Mouse (Mus musculus) lung, embryonic 15.5 days (tissue): ENCODE measurements around the gene N4bp3. TPM values are rescaled to one million over a fixed set of nuclear protein-coding genes. Genes with fewer than 3 reads are reported as not detected.
"Not testable (repeated sequence)": the region's sequence is repeated elsewhere in the genome, so short reads cannot be mapped to it uniquely, and the experiment has no call there.

Source experiments
- ATAC-seq: fragments of 200-750 bp; cut with Nextera tagmentation; 2 replicates; pipeline ENCODE4 v1.8.0; 2017; ENCODE audit warnings: moderate number of reproducible peaks, borderline replicate concordance; ENCODE audit not compliant: low FRiP score, low TSS enrichment; ENCODE audit errors: extremely low read depth
- H3K27ac ChIP-seq: fragments of 300-500 bp; sonication (generic); 2 replicates; pipeline ENCODE4 v1.5.1; 2015; ENCODE audit warnings: moderate library complexity, mild to moderate bottlenecking, inconsistent platforms
- H3K27me3 ChIP-seq: fragments of 300-500 bp; sonication (generic); 2 replicates; pipeline ENCODE4 v1.6.1; 2015; ENCODE audit warnings: inconsistent platforms
- H3K36me3 ChIP-seq: fragments of 300-500 bp; sonication (generic); 2 replicates; pipeline ENCODE4 v1.6.1; 2015; ENCODE audit warnings: inconsistent platforms
- H3K4me1 ChIP-seq: fragments of 300-500 bp; sonication (generic); 2 replicates; pipeline ENCODE4 v1.6.1; 2015; ENCODE audit warnings: inconsistent platforms
- H3K4me2 ChIP-seq: fragments of 300-500 bp; sonication (generic); 2 replicates; pipeline ENCODE4 v1.6.1; 2015; ENCODE audit warnings: inconsistent platforms, mild to moderate bottlenecking, moderate library complexity
- H3K4me3 ChIP-seq: fragments of 300-500 bp; sonication (generic); 2 replicates; pipeline ENCODE4 v1.5.1; 2015; ENCODE audit warnings: mild to moderate bottlenecking, inconsistent platforms
- H3K9ac ChIP-seq: fragments of 300-500 bp; sonication (generic); 2 replicates; pipeline ENCODE4 v1.6.1; 2015; ENCODE audit warnings: inconsistent platforms
- H3K9me3 ChIP-seq: fragments of 300-500 bp; sonication (generic); 2 replicates; pipeline ENCODE4 v1.6.1; 2016; ENCODE audit warnings: inconsistent platforms
- WGBS: fragments of 180-500 bp; shearing (Covaris S2); methylation state at CpG from one replicate; pipeline ENCODE4 v1.1.7; 2015; 5-methylcytosine and 5-hydroxymethylcytosine counted together
- polyA plus RNA-seq: library from polyadenylated mRNA; unstranded; fragments of >200 nt; fragmentation: Nextera tagmentation; extraction: Ambion mirVana; gene quantifications from 2 replicates; pipeline ENCODE4 v1.2.1, GENCODE M21; 2015

Gene N4bp3
- 46.2 and 46.6 TPM in 2 replicates for polyA plus RNA-seq

DNA sequence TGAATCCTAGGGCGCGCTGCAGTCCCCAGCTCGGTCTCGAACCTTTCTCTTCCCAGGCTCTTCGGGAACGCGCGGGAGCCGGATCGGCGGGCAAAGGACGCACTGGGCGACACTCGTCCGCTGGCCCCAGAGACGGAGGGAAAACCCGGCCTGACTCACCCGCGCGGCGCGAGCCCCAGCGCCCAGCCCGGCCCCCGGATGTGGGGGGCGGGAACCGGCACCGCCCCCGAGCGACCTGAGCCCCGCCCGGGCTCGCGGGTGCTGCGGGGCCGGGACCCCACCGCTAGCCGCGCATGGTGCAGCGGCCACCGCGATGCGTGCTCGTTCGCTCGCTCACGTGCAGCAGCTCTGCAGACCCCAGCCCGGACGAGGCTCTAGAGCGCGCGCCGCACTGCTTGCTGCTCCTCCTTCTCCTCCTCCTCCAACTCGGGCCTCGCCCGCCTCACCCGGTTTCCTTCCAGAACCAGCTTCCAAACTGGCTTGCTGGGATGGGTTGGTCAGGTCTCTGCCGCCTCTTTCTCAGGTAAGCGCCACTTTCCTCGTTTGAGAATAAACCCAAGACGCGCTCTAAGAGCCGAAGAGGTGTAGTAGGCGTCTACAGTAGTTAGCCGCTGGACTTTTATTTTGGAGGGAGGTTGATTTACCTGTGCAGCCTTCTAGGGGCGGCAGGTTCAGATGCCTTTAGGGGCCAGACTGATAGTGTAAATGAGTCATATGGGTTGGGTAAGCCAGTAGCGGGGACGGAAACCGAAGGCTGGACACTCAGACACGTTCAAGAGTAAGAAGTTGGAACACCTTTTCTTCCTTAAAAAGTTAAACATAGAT, at the start of gene N4bp3, which contains the start of gene D930048N14Rik:
Gene N4bp3, minus strand, starts transcription at position 152 of the 825 bp plus-strand sequence.
Gene D930048N14Rik, plus strand, starts transcription at position 264 of the 825 bp plus-strand sequence.
- ATAC-seq = peak; percentile 82
- peaks cover 27% of the 10 kb centered on the region for H3K4me1 ChIP-seq
- 2% methylated on average over 64 of the region's 70 CpGs for WGBS

DNA sequence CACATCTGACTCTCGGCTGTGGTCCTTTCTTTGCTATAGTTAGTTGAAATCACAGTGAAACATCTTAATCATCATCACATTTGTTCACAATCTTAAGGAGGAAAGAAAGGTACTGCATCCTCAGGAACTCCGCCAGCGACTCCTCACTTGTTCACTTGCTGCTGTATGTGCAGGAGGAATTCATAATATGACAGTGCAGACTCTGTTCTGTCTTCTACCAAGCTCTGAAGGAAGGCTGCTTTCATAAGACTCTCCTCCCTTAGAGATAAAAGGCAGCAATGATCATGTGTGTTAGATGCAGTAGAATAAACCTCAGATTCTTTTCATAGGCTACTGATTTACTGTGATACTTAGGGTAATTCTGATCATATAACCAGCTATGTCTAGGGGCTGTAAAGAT, 44.3 kb upstream of the N4bp3 start:
- H3K27ac ChIP-seq = no peak overlapping the region
- WGBS = 95% methylated on average over 3 of the region's 3 CpGs
- no peak overlapping the region for H3K4me3 ChIP-seq
- no peak overlapping the region for H3K4me2 ChIP-seq
- no peaks in the 10 kb centered on the region for H3K9me3 ChIP-seq
- no peak overlapping the region for H3K9ac ChIP-seq
- no peaks in the 10 kb centered on the region for H3K4me1 ChIP-seq
- peaks cover 50% of the 10 kb centered on the region for H3K36me3 ChIP-seq
- no peaks in the 10 kb centered on the region for H3K27me3 ChIP-seq
- ATAC-seq = no peak

More for the DNA sequence above, at the start of gene N4bp3, which contains the start of gene D930048N14Rik:
- Histone ChIP-seq H3K27me3 (peaks cover 3% of the 10 kb centered on the region; the same call in 1 of the 2 replicates), H3K9ac (peak within 1 kb of the TSS; percentile 66), H3K9me3 (no peaks in the 10 kb centered on the region), H3K4me2 (peak within 1 kb of the TSS; percentile 92), H3K27ac (peak within 1 kb of the TSS; percentile 66), H3K4me3 (peak within 1 kb of the TSS; percentile 65), H3K36me3 (no peaks in the 10 kb centered on the region)

DNA sequence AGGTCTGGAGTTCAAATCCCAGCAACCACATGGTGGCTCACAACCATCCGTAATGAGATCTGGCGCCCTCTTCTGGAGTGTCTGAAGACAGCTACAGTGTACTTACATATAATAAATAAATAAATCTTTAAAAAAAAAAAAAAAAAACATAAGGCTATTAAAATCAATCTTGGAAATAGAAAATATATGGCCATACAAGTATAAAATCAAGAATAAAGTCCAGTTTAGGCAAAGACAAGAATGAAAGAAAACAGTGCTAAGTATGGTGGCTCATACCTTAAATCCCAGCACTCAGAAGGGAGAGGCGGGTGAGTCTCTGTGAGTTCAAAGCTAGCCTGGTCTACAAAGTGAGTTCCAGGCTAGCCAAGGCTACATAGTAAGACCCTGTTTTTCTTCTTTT, 40.0 kb upstream of the N4bp3 start:
- H3K27me3 ChIP-seq, H3K4me2 ChIP-seq, H3K27ac ChIP-seq, H3K9me3 ChIP-seq, H3K4me3 ChIP-seq, H3K4me1 ChIP-seq, ATAC-seq, H3K9ac ChIP-seq: not testable (repeated sequence)
- 75% methylated on average over 2 of the region's 3 CpGs for WGBS
- H3K36me3 ChIP-seq = peaks cover 15% of the 10 kb centered on the region

DNA sequence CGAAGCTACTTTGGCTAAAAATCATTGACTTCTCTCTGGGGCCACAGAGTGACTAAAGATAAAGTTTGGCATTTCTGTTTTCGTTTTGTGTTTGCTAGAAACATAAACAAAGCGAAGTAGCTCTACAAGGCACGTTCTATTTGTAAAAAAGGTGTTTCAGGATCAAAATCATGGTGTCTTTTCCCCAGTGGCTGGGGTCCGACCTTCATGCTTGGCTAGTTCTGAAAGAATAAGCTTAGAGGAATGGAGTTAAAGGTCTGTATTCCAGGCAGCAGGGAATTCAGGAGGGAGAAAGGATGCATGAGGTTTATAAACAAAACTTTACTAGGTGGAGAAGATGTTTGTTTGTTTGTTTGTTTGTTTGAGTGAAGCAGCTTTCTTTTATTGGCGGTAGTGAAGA, 38.7 kb upstream of the N4bp3 start:
- WGBS = 22% methylated on average over 6 of the region's 6 CpGs

DNA sequence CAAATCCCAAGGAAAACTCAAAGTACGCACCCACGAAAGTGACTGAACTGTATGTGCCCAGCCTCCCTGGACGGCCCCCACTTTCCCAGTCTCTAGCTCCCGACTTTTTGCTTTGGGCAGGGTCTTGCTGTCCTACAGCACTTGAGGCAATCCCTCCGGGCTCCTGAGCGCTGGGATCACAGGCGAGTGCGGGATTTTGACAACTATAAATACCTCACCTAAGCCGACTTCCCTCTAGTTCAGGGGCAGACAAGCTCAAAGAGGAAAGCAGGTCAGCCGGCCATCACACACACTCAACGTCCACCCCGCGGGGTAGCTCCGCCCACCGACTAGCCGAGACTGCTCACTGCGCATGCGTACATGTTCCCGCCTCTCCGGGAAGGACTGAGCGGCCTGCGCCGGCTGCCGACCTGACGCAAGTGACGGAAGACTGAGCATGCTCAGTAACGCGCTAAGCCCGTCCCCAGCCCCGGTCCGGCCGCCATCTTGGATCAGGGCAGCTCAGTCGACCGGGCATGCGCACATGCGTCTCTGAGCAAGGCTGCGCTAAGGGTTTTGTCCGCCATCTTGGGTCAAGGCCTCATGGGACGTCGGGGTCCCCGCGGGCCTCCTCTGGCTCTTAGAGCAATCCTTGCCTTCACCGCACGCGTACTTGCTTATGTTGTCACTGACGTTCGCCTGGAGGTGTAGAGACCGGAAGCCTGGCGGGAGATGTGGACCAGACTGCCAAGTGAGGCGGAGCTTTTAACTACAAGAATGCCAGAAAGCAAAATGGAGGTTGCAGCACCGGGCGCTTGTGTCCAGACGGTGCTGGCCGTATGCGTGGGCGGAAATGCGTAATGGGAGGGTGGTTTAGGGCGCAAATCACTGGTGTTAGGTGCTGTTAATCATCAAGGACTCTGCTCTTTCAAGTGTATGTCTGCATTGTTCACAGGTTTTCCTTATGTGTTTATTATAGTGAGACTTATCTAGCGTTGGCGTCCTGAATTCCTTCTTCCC, 38.0 kb upstream of the N4bp3 start, which contains the start of gene 0610009B22Rik:
Gene 0610009B22Rik, minus strand, starts transcription at position 545 of the 999 bp plus-strand sequence.
- ATAC-seq = peak; percentile 99
- peak within 1 kb of the TSS; percentile 79 for H3K9ac ChIP-seq
- peaks cover 10% of the 10 kb centered on the region for H3K4me1 ChIP-seq
- no peaks in the 10 kb centered on the region for H3K9me3 ChIP-seq
- H3K4me3 ChIP-seq = peak within 1 kb of the TSS; percentile 74
- H3K4me2 ChIP-seq = peak within 1 kb of the TSS; percentile 73
- H3K36me3 ChIP-seq = peaks cover 16% of the 10 kb centered on the region
- H3K27ac ChIP-seq = peak within 1 kb of the TSS; percentile 99
- WGBS = under 1% methylated on average over 60 of the region's 60 CpGs
- H3K27me3 ChIP-seq = no peaks in the 10 kb centered on the region

More for the DNA sequence above, 38.7 kb upstream of the N4bp3 start:
- no peaks in the 10 kb centered on the region for H3K9me3 ChIP-seq
- peak overlapping the region; percentile 67; the same call in 1 of the 2 replicates for H3K9ac ChIP-seq
- H3K4me1 ChIP-seq = peaks cover 10% of the 10 kb centered on the region
- peaks cover 16% of the 10 kb centered on the region for H3K36me3 ChIP-seq
- H3K27ac ChIP-seq = peak overlapping the region; percentile 99
- peak overlapping the region; percentile 74 for H3K4me3 ChIP-seq
- ATAC-seq = no peak
- H3K27me3 ChIP-seq = no peaks in the 10 kb centered on the region
- peak overlapping the region; percentile 73 for H3K4me2 ChIP-seq

DNA sequence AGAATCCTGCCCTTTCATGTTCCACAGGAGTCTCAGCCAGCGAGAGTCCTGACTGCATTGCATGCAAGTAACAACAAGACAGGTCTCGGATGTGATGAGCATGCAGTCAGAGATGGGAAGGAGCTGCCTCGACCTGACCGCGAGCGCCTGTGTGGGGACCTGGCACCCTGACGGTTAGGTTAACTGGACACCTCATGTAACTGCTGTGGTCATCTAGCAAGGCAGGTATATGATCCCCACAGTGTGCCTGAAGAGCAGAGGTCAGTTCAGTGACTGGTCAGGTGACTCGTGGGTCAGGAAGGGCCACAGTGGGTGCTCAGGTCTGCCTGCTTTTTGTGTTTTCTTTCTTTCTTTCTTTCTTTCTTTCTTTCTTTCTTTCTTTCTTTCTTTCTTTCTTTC, 31.3 kb upstream of the N4bp3 start:
- H3K9ac ChIP-seq = no peak overlapping the region
- 42% methylated on average over 8 of the region's 8 CpGs for WGBS
- no peaks in the 10 kb centered on the region for H3K4me1 ChIP-seq
- no peak overlapping the region for H3K4me2 ChIP-seq
- H3K27me3 ChIP-seq = no peaks in the 10 kb centered on the region
- H3K36me3 ChIP-seq = peaks cover 9% of the 10 kb centered on the region
- H3K27ac ChIP-seq = no peak overlapping the region
- H3K9me3 ChIP-seq = no peaks in the 10 kb centered on the region
- ATAC-seq = no peak
- H3K4me3 ChIP-seq = no peak overlapping the region

DNA sequence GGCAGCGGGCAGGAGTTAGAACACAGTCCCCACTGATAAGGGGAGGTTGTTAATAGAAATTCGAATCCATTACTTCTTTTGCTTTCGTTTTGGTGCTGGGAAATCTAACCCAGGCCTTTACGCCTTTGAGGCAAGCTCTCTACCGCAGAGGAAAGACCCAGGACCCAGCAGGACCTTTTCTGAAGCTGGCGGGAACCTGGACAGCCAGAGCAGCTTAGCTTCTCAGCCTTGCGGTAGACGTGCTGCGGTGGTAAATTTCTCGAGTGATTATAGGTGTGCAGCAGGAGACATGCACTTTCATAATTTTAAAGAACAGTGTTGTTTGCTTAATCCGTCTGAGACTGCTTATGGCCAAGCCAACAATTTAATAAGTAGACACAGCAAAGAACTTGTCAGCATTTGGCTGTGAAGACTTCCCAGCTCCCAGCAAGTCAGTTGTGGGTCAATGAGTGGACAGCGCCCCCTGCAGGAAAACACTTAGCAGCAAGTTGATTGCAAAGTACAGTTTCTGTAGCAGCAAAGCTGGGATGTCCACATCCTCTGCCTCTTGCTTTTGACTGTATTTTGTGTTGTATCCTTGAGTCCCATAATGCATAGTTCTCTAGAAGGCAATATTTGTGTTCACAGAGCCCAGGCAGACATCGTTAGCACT, 30.8 kb upstream of the N4bp3 start:
- Histone ChIP-seq H3K9me3 (no peaks in the 10 kb centered on the region), H3K27ac (no peak overlapping the region), H3K27me3 (no peaks in the 10 kb centered on the region), H3K9ac (no peak overlapping the region), H3K4me1 (no peaks in the 10 kb centered on the region), H3K4me3 (no peak overlapping the region), H3K4me2 (peak overlapping the region; percentile 39), H3K36me3 (peaks cover 9% of the 10 kb centered on the region)
- peak; percentile 59; the same call in 1 of the 2 replicates for ATAC-seq
- WGBS = 27% methylated on average over 13 of the region's 13 CpGs

DNA sequence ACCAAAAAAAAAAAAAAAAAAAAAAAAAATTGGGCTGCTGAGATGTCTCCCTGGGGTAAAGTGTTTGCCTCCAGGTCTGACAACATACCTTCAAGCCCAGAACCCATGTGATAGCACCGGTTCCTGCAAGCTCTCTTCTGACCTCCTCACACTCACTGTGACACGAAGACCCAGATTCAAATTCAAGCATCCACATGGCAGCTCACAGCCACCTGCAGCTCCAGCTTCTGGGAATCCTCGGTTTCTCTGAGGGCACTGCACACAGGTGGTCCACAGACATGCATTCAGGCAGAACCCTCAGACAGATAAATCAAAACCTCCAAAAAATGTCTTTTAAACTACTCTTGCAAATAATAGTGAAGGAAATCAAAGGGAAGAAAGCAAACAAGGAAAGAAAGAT, 28.8 kb upstream of the N4bp3 start:
- WGBS = 55% methylated on average over 3 of the region's 3 CpGs
- H3K9me3 ChIP-seq = no peaks in the 10 kb centered on the region
- H3K9ac ChIP-seq = no peak overlapping the region
- H3K27ac ChIP-seq = no peak overlapping the region
- ATAC-seq = no peak
- no peaks in the 10 kb centered on the region for H3K27me3 ChIP-seq
- no peak overlapping the region for H3K4me3 ChIP-seq
- H3K4me1 ChIP-seq = no peaks in the 10 kb centered on the region
- H3K36me3 ChIP-seq = no peaks in the 10 kb centered on the region
- H3K4me2 ChIP-seq = no peak overlapping the region

DNA sequence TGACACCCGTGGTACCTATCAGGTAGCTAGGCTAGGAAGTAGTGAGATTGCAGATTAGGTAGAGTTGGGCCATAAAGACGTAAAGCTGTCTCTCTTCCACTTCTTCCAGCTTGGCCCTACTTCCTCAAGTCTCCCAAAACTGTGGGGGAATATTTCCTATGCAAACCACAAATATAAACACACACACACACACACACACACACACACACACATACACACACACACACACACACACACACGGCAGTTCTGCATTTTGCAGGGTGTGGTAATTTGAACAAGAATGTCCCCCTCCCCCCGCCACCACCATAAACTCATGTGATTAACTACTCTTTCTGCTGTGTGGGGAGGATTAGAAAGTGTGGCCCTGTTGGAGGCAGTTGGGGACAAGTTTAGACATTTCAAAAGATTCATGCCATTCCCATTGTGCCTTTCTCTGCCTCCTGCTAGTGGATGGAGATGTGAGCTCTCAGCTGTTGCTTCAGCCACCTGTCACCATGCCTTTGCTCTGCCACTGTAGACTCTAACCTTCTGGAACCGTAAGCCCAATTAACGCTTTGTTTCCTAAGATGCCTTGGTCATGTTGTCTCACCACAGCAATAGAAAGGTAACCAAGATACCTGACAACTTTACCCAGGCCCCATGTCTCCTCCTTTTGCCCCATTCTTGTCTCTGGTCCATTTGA, 27.2 kb upstream of the N4bp3 start:
- 58% methylated on average over 6 of the region's 6 CpGs for WGBS

DNA sequence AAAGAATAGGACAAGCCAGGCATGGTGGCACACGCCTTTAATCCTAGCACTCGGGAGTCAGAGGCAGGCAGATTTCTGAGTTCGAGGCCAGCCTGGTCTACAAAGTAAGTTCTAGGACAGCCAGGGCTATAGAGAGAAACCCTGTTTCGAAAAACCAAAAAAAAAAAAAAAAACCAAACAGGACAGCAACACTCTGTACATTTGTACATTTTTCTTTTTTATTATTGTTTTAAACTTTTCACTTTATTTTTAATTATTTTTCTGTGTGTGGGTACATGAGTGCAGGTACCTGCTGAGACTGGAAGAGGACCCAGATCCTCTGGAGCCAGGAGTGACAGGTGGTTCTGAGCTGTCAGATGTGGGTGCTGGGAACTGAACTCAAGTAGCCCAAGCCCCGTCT, 24.7 kb upstream of the N4bp3 start:
- no peaks in the 10 kb centered on the region for H3K9me3 ChIP-seq
- no peaks in the 10 kb centered on the region for H3K27me3 ChIP-seq
- H3K4me3 ChIP-seq = no peak overlapping the region
- WGBS = 71% methylated on average over 5 of the region's 5 CpGs
- no peak overlapping the region for H3K4me2 ChIP-seq
- no peaks in the 10 kb centered on the region for H3K36me3 ChIP-seq
- no peak for ATAC-seq
- H3K4me1 ChIP-seq = no peaks in the 10 kb centered on the region
- H3K9ac ChIP-seq = no peak overlapping the region
- no peak overlapping the region for H3K27ac ChIP-seq

More for the DNA sequence above, 27.2 kb upstream of the N4bp3 start:
- Histone ChIP-seq H3K9me3 (no peaks in the 10 kb centered on the region), H3K27me3 (no peaks in the 10 kb centered on the region), H3K27ac (no peak overlapping the region), H3K4me2 (no peak overlapping the region), H3K9ac (no peak overlapping the region), H3K36me3 (no peaks in the 10 kb centered on the region), H3K4me1 (no peaks in the 10 kb centered on the region), H3K4me3 (no peak overlapping the region)
- no peak for ATAC-seq

DNA sequence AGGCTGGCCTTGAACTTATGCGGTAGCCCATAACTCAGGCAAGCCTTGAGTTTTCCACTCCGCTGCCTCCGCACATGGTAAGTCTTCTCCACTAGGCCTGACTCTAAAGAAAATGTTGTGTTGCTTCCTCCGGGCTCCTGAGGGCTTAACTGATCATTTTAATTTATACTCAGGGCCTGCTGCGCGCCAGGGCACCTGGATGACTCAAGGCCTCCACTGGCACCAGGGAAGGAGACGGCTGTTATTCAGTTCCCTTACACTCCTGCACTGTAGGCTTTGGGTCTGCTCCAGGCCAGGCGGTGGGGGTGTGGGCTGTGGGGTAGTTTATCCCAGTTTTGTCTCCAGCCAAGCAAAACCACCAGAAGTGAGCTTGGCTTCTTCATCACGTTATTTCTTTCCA, 22.6 kb upstream of the N4bp3 start:
- Histone ChIP-seq H3K36me3 (no peaks in the 10 kb centered on the region), H3K4me3 (no peak overlapping the region), H3K4me2 (no peak overlapping the region), H3K27me3 (no peaks in the 10 kb centered on the region), H3K27ac (no peak overlapping the region), H3K9ac (no peak overlapping the region), H3K4me1 (no peaks in the 10 kb centered on the region), H3K9me3 (no peaks in the 10 kb centered on the region)
- no peak for ATAC-seq
- WGBS = 74% methylated on average over 9 of the region's 9 CpGs
